Mouse (Mus musculus): ENCODE measurements at regions not wholly inside any gene's neighbourhood (a gene's known extent, or its start where the extent isn't known, plus 50 kb on each side); places are given as distances from the start of the nearest gene placed in this dataset.

GRCm38 (mm10) chr8:26298066-26298804 is 178.9 kb downstream of the Gm45692 start:
- no peak overlapping the region for H3K27ac ChIP-seq (ENCODE audit: insufficient read depth, low read length)
- H3K36me3 ChIP-seq (ENCODE audit: control insufficient read depth, insufficient read depth, low read length, poor library complexity, severe bottlenecking) = no peaks in the 10 kb centered on the region
- TF ChIP-seq CTCF (IDR thresholded peaks at IDR 0.05; ENCODE audit: low read depth, low read length) = no peak
- no peak for TF ChIP-seq EP300 (IDR thresholded peaks at IDR 0.05; ENCODE audit: insufficient read depth, low read depth, low read length)
- TF ChIP-seq POLR2A (IDR thresholded peaks at IDR 0.05; ENCODE audit: insufficient read depth, low read length) = no peak
- no peak overlapping the region for H3K9ac ChIP-seq (ENCODE audit: low read depth, poor library complexity, severe bottlenecking)
- H3K4me1 ChIP-seq (ENCODE audit: control insufficient read depth, insufficient read depth, low read length) = no peaks in the 10 kb centered on the region
- H3K27me3 ChIP-seq (ENCODE audit: control insufficient read depth, insufficient read depth, low read length, poor library complexity, severe bottlenecking) = peaks cover 2% of the 10 kb centered on the region; the same call in 1 of the 2 replicates
- no peak overlapping the region for H3K4me3 ChIP-seq (ENCODE audit: low read depth, low read length)
- H3K9me3 ChIP-seq (replicated peaks; ENCODE audit: control insufficient read depth, insufficient read depth, low read length, poor library complexity, severe bottlenecking) = no peaks in the 10 kb centered on the region

- Histone ChIP-seq H3K27me3 (ENCODE audit: control insufficient read depth, insufficient read depth, low read length, poor library complexity, severe bottlenecking) (peaks cover 2% of the 10 kb centered on the region; the same call in 1 of the 2 replicates), H3K9me3 (replicated peaks; ENCODE audit: control insufficient read depth, insufficient read depth, low read length, poor library complexity, severe bottlenecking) (no peaks in the 10 kb centered on the region), H3K9ac (ENCODE audit: low read depth, poor library complexity, severe bottlenecking) (no peak overlapping the region), H3K4me1 (ENCODE audit: control insufficient read depth, insufficient read depth, low read length) (no peaks in the 10 kb centered on the region), H3K27ac (ENCODE audit: insufficient read depth, low read length) (no peak overlapping the region), H3K4me3 (ENCODE audit: low read depth, low read length) (no peak overlapping the region), H3K36me3 (ENCODE audit: control insufficient read depth, insufficient read depth, low read length, poor library complexity, severe bottlenecking) (no peaks in the 10 kb centered on the region)
- TF ChIP-seq EP300 (IDR thresholded peaks at IDR 0.05; ENCODE audit: insufficient read depth, low read depth, low read length) = no peak
- no peak for TF ChIP-seq CTCF (IDR thresholded peaks at IDR 0.05; ENCODE audit: low read depth, low read length)
- TF ChIP-seq POLR2A (IDR thresholded peaks at IDR 0.05; ENCODE audit: insufficient read depth, low read length) = no peak
Observed at GRCm38 (mm10) chr8:26300246-26300645, 180.9 kb downstream of the Gm45692 start.

DNA sequence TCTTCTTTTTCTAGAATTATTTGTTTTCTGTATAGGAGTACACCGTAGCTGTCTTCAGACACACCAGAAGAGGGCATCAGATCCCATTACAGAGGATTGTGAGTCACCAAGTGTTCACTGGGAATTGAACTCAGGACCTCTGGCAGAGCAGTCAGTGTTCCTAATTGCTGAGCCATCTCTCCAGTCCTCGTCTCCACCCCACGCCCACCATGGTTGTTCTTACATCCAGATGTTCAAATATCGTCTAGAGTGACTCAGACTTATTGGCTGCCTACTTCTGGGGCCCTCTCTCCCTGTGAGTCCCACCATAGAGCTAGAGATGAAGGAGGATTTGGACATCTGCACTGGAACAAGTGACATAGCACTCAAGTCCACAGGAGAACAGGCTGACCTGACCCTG is 182.6 kb downstream of the Gm45692 start:
- Histone ChIP-seq H3K27ac (ENCODE audit: insufficient read depth, low read length) (no peak overlapping the region), H3K9ac (ENCODE audit: low read depth, poor library complexity, severe bottlenecking) (no peak overlapping the region), H3K36me3 (ENCODE audit: control insufficient read depth, insufficient read depth, low read length, poor library complexity, severe bottlenecking) (no peaks in the 10 kb centered on the region), H3K27me3 (ENCODE audit: control insufficient read depth, insufficient read depth, low read length, poor library complexity, severe bottlenecking) (peaks cover 1% of the 10 kb centered on the region; the same call in 1 of the 2 replicates), H3K4me1 (ENCODE audit: control insufficient read depth, insufficient read depth, low read length) (no peaks in the 10 kb centered on the region), H3K9me3 (replicated peaks; ENCODE audit: control insufficient read depth, insufficient read depth, low read length, poor library complexity, severe bottlenecking) (no peaks in the 10 kb centered on the region), H3K4me3 (ENCODE audit: low read depth, low read length) (no peak overlapping the region)
- TF ChIP-seq EP300 (IDR thresholded peaks at IDR 0.05; ENCODE audit: insufficient read depth, low read depth, low read length) (no peak), POLR2A (IDR thresholded peaks at IDR 0.05; ENCODE audit: insufficient read depth, low read length) (no peak), CTCF (IDR thresholded peaks at IDR 0.05; ENCODE audit: low read depth, low read length) (no peak)

DNA sequence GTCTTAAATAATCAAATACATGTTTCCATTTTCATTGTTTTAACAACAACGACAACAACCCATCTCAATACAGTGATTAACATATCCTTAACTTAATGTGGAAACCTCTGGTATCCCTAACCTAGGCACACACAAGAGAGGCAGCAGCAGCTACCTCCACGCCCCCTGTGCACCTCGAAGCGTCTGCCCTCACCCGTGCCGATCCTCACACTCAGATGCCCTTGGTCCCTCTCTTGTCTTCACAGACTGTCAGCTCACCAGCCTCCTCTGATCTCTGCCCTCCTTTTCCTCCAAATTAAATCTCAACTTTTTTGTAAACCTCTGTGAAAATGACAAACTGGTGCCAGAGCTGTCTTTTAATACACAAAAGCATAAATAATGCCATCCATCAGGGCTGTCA is 185.2 kb downstream of the Gm45692 start:
- no peaks in the 10 kb centered on the region for H3K36me3 ChIP-seq (ENCODE audit: control insufficient read depth, insufficient read depth, low read length, poor library complexity, severe bottlenecking)
- TF ChIP-seq POLR2A (IDR thresholded peaks at IDR 0.05; ENCODE audit: insufficient read depth, low read length) = no peak
- TF ChIP-seq CTCF (IDR thresholded peaks at IDR 0.05; ENCODE audit: low read depth, low read length) = no peak
- TF ChIP-seq EP300 (IDR thresholded peaks at IDR 0.05; ENCODE audit: insufficient read depth, low read depth, low read length) = no peak
- no peaks in the 10 kb centered on the region for H3K9me3 ChIP-seq (replicated peaks; ENCODE audit: control insufficient read depth, insufficient read depth, low read length, poor library complexity, severe bottlenecking)
- no peak overlapping the region for H3K27ac ChIP-seq (ENCODE audit: insufficient read depth, low read length)
- H3K4me1 ChIP-seq (ENCODE audit: control insufficient read depth, insufficient read depth, low read length) = no peaks in the 10 kb centered on the region
- H3K27me3 ChIP-seq (ENCODE audit: control insufficient read depth, insufficient read depth, low read length, poor library complexity, severe bottlenecking) = no peaks in the 10 kb centered on the region
- no peak overlapping the region for H3K9ac ChIP-seq (ENCODE audit: low read depth, poor library complexity, severe bottlenecking)
- no peak overlapping the region for H3K4me3 ChIP-seq (ENCODE audit: low read depth, low read length)

DNA sequence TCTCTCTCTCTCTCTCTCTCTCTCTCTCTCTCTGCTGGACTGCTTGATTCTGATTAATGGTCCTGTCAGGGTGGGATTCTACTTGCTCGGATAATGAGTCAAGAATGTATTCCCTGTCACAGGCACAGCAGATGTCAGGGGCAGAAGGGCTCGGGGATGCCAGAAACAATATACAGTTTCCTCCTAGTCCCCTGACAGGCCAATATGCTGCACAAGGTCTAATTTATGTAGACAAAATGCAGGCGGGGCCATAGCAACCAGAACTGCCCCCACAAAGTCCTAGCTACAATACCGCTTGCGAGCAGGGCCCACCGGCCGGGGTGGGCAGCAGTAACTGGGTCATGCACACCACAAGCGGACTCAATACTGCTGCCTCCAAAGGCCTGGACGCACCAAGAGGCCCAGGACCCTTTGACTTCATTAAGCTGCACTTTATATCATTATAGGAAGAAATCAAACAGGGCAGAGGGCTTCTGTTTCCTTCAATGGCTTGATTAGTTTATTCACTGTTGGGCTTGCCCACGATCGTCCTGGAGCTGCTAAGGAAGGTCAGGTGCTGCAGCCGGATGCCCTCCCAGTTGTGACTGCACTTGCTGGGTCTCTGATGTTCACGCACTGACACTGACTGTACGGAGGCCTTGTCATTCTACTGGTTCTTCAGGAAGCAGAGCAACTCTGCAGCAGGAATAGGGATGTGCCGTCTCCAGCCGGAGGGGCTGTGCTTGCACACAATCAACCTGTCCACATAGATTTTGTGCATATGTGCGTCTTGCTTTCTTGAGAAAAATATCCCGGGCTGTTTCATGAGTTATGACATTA is 185.9 kb downstream of the Gm45692 start:
- Histone ChIP-seq H3K9ac (ENCODE audit: low read depth, poor library complexity, severe bottlenecking) (no peak overlapping the region), H3K36me3 (ENCODE audit: control insufficient read depth, insufficient read depth, low read length, poor library complexity, severe bottlenecking) (no peaks in the 10 kb centered on the region), H3K9me3 (replicated peaks; ENCODE audit: control insufficient read depth, insufficient read depth, low read length, poor library complexity, severe bottlenecking) (no peaks in the 10 kb centered on the region), H3K4me3 (ENCODE audit: low read depth, low read length) (no peak overlapping the region), H3K4me1 (ENCODE audit: control insufficient read depth, insufficient read depth, low read length) (no peaks in the 10 kb centered on the region), H3K27ac (ENCODE audit: insufficient read depth, low read length) (no peak overlapping the region), H3K27me3 (ENCODE audit: control insufficient read depth, insufficient read depth, low read length, poor library complexity, severe bottlenecking) (no peaks in the 10 kb centered on the region)
- TF ChIP-seq CTCF (IDR thresholded peaks at IDR 0.05; ENCODE audit: low read depth, low read length) (no peak), POLR2A (IDR thresholded peaks at IDR 0.05; ENCODE audit: insufficient read depth, low read length) (no peak), EP300 (IDR thresholded peaks at IDR 0.05; ENCODE audit: insufficient read depth, low read depth, low read length) (no peak)
